Mouse (Mus musculus) midbrain, embryonic 16.5 days (tissue): ENCODE results near the gene Setdb1. TPM values are rescaled to one million over a fixed set of nuclear protein-coding genes. Genes with fewer than 3 reads are reported as not detected.

Experiments
- ATAC-seq: fragments of 200-750 bp; cut with Nextera tagmentation; 2 replicates; pipeline ENCODE4 v1.8.0; 2017; ENCODE audit warnings: moderate TSS enrichment
- H3K27ac ChIP-seq: fragments of 300-500 bp; sonication (generic); 2 replicates; pipeline ENCODE4 v1.5.1; 2014; ENCODE audit warnings: mild to moderate bottlenecking, low read length, mixed read lengths
- H3K27me3 ChIP-seq: fragments of 300-500 bp; sonication (generic); 2 replicates; pipeline ENCODE4 v1.6.1; 2014; ENCODE audit warnings: low read depth, low read length, mixed read lengths; ENCODE audit not compliant: control insufficient read depth, insufficient read depth
- H3K36me3 ChIP-seq: fragments of 300-500 bp; sonication (generic); 2 replicates; pipeline ENCODE4 v1.6.1; 2014; ENCODE audit warnings: mild to moderate bottlenecking, low read length, moderate library complexity, mixed read lengths; ENCODE audit not compliant: control insufficient read depth, insufficient read depth
- H3K4me1 ChIP-seq: fragments of 300-500 bp; sonication (generic); 2 replicates; pipeline ENCODE4 v1.6.1; 2014; ENCODE audit warnings: mild to moderate bottlenecking, low read length, mixed read lengths; ENCODE audit not compliant: control insufficient read depth, insufficient read depth
- H3K4me2 ChIP-seq: fragments of 300-500 bp; sonication (generic); 2 replicates; pipeline ENCODE4 v1.6.1; 2014; ENCODE audit warnings: mild to moderate bottlenecking, low read length, mixed read lengths
- H3K4me3 ChIP-seq: fragments of 300-500 bp; sonication (generic); 2 replicates; pipeline ENCODE4 v1.5.1; 2014; ENCODE audit warnings: low read depth, mild to moderate bottlenecking, low read length, moderate library complexity, mixed read lengths
- H3K9ac ChIP-seq: fragments of 300-500 bp; sonication (generic); 2 replicates; pipeline ENCODE4 v1.6.1; 2014; ENCODE audit warnings: low read depth, low read length, mixed read lengths
- H3K9me3 ChIP-seq: fragments of 300-500 bp; sonication (generic); replicated peaks from 2 replicates; pipeline ENCODE4 v1.6.1; 2014; ENCODE audit warnings: mild to moderate bottlenecking, low read length, mixed read lengths; ENCODE audit not compliant: control insufficient read depth, poor library complexity, severe bottlenecking
- WGBS: fragments of 180-500 bp; shearing (Covaris S2); extraction: QIAGEN DNeasy Blood & Tissue Kit; methylation state at CpG from one replicate; pipeline ENCODE4 v1.1.7; 2014; 5-methylcytosine and 5-hydroxymethylcytosine counted together
- polyA plus RNA-seq: library from polyadenylated mRNA; unstranded; fragments of >200 nt; fragmentation: Nextera tagmentation; extraction: Ambion mirVana; gene quantifications from 2 replicates; pipeline ENCODE4 v1.2.1, GENCODE M21; 2015

Setdb1 gene
- polyA plus RNA-seq, 1 experiment from 2014 or later, result 42.3 TPM

DNA sequence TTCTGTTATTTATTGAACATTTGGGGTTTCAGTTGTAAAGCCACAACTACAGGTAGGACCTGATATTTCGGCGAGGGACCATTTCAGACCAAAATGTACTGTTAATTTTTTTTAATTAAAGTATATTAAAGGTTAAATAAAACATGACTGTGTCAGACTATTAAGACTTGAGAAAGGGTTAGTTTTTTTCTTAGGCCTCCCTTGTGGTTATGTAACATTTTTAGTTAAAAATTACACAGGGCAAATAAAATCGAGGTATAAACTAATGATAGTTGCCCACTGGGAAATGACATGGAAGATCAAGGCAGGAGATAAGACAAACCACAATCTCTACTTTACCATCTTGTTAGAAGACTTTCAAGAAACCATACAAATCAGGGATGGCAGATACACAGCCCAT is 33.6 kb downstream of the Setdb1 start:
- H3K4me2 ChIP-seq, result no peak overlapping the region
- 0 out of 2 replicates have a peak, but pooled peaks cover 5% of the 10 kb centered on the region for H3K4me1 ChIP-seq
- no peaks in the 10 kb centered on the region for H3K9me3 ChIP-seq

DNA sequence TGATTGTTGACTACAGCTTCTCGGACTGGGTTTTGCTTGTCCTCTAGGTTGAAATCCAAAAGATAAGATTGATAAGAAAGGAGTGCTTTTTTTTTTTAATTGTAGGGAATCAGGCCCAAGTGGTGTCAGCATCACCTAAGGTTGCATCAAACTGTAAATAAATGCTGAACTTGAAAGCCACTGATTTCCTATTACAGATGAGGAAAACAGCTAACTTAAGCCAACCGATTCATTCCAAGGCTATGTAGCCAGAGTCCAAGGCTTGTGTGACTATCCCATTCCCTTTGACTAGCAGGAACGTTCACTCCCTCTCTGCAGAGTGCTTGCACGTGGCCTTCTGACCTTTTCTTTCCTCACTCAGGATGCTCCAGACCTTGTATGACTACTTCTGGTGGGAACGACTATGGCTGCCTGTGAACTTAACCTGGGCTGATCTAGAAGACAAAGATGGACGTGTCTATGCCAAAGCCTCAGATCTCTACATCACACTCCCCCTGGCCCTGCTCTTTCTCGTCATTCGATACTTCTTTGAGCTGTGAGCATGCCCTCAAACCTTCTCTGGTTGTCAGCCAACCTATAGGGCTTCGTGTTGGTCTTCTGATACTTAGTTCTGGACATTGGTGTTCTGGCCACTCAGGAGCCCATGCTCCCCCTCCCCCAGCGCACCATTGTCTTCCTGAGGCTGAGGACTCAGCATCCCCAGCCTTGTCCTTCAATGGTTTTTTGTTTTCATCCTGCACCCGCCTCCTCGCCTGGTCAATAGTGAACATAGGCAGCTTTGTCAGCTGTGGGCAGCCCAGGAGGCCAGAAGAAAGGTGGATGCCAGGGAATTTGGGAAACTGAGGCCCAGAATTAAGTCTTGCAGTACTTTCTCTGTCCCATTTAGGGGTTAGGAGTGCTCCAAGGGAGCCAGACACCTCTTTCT is 37.0 kb downstream of the Setdb1 start:
- Histone ChIP-seq H3K4me2 (no peak overlapping the region), H3K27me3 (no peaks in the 10 kb centered on the region), H3K4me3 (no peak overlapping the region), H3K9ac (no peak overlapping the region), H3K9me3 (no peaks in the 10 kb centered on the region), H3K4me1 (peaks cover 20% of the 10 kb centered on the region), H3K36me3 (peaks cover 7% of the 10 kb centered on the region), H3K27ac (no peak overlapping the region)
- ATAC-seq, result no peak
- 70% methylated on average over 12 of the region's 12 CpGs for WGBS

More for the DNA sequence above, 33.6 kb downstream of the Setdb1 start:
- H3K4me3 ChIP-seq, result no peak overlapping the region
- 93% methylated on average over 3 of the region's 3 CpGs for WGBS
- no peak overlapping the region for H3K9ac ChIP-seq
- ATAC-seq, result no peak
- H3K36me3 ChIP-seq, result peaks cover 36% of the 10 kb centered on the region
- H3K27ac ChIP-seq, result no peak overlapping the region
- no peaks in the 10 kb centered on the region for H3K27me3 ChIP-seq

DNA sequence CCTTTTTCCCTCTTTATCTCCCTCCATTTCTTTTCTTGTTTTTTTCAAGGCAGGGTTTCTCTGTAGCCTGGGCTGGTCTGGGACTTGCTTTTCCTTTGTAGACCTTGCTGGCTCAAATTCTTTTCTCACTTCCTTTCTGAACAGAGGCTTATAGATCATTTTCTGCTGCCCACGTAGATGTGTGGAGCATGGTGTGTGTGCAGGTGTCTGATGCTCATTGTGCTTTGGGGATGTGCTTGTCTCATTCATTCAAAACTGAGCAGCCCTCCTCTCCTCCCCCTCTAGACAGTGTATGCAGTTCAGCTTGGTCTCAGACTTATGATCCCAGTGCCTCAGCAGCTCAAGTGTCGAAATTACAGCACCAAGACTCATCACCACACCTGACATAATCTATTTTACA is 37.9 kb downstream of the Setdb1 start:
- Histone ChIP-seq H3K9me3 (no peaks in the 10 kb centered on the region), H3K9ac (no peak overlapping the region), H3K4me2 (no peak overlapping the region), H3K27ac (no peak overlapping the region), H3K27me3 (no peaks in the 10 kb centered on the region), H3K36me3 (peaks cover 4% of the 10 kb centered on the region; the same call in 1 of the 2 replicates), H3K4me1 (peaks cover 20% of the 10 kb centered on the region), H3K4me3 (no peak overlapping the region)
- 68% methylated on average over 2 of the region's 2 CpGs for WGBS
- no peak for ATAC-seq

DNA sequence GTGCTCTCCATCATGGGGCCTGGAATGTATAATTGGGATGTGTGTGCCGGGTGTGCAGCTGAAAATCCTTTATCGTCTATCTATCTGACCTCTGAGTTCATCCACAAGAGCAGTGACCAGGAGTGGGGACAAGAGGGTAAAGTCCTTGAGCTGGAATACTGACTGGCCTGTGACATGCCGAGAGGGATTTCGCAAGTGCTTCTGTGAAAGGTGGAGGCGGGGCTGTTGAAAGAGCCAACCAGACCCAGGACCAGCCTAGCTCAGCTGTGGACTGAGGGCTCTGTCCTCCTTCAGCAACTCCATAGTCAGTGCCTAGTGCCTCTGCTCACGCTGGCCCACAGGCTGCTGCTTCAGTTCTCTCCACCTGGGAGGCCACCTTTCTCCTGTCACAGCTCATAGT is 38.5 kb downstream of the Setdb1 start:
- Histone ChIP-seq H3K27me3 (no peaks in the 10 kb centered on the region), H3K4me3 (no peak overlapping the region), H3K4me1 (peaks cover 20% of the 10 kb centered on the region), H3K9ac (no peak overlapping the region), H3K4me2 (no peak overlapping the region), H3K36me3 (peaks cover 4% of the 10 kb centered on the region; the same call in 1 of the 2 replicates), H3K27ac (no peak overlapping the region), H3K9me3 (no peaks in the 10 kb centered on the region)
- no peak for ATAC-seq
- 40% methylated on average over 6 of the region's 6 CpGs for WGBS

DNA sequence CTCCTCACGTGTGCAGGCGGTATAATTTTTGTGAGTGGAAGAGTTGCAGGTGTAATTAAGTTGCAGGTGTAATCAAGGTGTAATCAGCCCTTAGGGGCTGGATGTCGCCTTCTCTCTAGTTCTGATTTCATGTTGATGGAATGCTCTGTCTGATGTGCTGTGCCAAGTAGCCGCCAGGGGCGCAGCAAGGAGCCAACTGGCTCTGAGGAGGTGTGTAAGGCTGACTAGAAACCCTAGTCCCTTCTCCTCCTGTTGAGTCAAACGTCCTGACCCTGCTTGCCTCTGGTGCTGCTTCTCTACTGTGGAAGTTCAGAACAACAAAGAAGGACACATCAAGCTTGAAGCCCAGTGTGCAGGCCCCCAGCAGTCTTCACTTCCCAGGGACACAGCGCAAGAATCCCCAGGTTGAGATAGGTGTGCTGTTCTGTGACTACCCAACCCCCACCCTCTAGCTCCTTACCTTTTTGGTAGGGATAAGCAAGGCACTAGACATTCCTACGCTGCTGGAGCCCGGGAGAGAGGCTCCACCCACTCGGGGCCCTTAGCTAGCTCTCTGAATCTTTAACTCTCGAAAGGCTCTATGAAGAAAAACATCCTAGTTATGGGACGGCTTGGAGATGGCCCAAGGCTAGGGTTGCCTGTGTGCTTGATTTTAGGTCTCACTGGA is 39.5 kb downstream of the Setdb1 start:
- Histone ChIP-seq H3K4me3 (no peak overlapping the region), H3K27me3 (no peaks in the 10 kb centered on the region), H3K9ac (0 out of 2 replicates have a peak overlapping the region, but pooled peaks have one; percentile 5), H3K27ac (no peak overlapping the region), H3K4me1 (peaks cover 20% of the 10 kb centered on the region), H3K4me2 (peak overlapping the region; percentile 14; the same call in 1 of the 2 replicates), H3K9me3 (no peaks in the 10 kb centered on the region), H3K36me3 (no peaks in the 10 kb centered on the region)
- WGBS, result 20% methylated on average over 12 of the region's 12 CpGs
- ATAC-seq, result no peak

DNA sequence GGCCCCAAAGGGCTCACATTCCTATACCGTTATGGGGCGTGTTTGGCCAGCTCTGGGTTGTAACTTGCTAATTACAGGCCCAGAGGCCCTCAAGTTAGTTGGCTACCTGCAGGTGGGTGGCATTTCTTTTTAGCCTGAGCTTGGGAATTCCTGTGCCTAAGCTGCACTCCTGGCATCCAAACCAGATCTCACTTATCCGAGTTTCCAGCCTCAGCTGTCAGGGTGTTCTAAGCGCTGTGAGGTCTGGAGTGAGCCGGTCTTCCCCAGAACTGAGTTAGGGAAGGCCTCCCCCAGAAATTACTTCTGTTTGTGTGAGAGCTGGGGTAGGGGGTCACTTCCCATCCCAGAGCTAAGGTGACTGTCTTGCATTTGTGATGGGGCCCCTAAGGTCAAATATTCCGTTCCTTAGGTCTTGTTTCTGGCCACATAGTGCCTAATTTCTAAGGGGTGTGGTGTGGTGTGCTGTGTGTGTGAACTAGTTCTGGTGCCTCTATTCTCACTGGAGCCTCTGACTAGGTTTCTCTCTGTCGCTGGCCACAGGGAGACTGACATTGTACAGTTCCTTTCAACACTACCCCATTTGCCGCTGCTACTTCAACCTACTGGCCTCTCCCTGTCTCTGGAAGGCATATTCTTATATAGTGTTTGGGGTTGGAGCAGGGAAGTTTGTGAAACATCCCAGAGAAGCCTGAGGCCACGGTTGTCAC is 41.0 kb downstream of the Setdb1 start:
- Histone ChIP-seq H3K9ac (peak overlapping the region; percentile 90), H3K27ac (peak overlapping the region; percentile 86), H3K36me3 (no peaks in the 10 kb centered on the region), H3K4me2 (peak overlapping the region; percentile 73), H3K4me1 (peaks cover 20% of the 10 kb centered on the region), H3K9me3 (no peaks in the 10 kb centered on the region), H3K4me3 (peak overlapping the region; percentile 63), H3K27me3 (no peaks in the 10 kb centered on the region)
- WGBS, result 13% methylated on average over 9 of the region's 9 CpGs
- ATAC-seq, result peak; percentile 0; the same call in 1 of the 2 replicates

DNA sequence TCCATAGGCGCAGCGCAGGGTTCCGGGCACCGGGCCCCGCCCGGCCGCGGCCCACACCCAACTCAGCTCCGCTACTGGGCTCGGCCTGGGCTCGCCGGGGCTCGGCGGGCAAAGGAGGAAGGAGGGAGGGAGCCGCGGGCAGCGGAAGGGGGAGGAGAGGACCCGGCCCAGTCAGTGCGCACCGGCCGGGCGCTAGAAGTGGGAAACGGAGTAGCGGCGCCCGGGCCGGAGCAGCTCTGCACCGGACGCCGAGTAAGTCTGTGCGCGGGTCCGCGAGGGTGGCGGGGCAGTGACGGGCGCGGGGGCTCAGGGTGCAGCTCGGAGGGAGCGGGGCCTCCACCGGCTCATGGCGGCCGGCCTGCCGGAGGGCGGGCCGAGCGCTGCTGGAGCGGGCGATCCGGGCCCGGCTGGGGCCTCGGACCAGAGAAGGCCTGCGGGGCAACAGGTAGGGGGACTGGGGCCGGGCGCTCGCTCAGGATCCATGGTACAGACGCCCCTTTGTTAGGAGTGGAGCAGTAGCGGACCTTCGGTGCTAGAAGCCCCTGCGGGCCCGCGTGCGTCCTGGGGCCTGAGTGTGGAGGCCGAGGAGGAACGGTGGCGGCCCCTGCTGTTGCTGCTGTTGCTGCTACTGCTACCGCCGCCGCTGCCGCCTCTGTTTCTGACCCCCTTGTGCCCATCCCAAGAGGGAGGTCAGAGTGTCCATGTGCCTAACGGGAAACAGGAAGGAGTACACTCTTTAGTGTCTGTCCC is 41.7 kb downstream of the Setdb1 start:
- Histone ChIP-seq H3K4me1 (peaks cover 20% of the 10 kb centered on the region), H3K4me3 (peak overlapping the region; percentile 63), H3K9me3 (no peaks in the 10 kb centered on the region), H3K4me2 (peak overlapping the region; percentile 73), H3K27me3 (no peaks in the 10 kb centered on the region), H3K27ac (peak overlapping the region; percentile 86), H3K9ac (peak overlapping the region; percentile 90), H3K36me3 (no peaks in the 10 kb centered on the region)
- peak; percentile 91 for ATAC-seq
- WGBS, result under 1% methylated on average over 47 of the region's 71 CpGs

DNA sequence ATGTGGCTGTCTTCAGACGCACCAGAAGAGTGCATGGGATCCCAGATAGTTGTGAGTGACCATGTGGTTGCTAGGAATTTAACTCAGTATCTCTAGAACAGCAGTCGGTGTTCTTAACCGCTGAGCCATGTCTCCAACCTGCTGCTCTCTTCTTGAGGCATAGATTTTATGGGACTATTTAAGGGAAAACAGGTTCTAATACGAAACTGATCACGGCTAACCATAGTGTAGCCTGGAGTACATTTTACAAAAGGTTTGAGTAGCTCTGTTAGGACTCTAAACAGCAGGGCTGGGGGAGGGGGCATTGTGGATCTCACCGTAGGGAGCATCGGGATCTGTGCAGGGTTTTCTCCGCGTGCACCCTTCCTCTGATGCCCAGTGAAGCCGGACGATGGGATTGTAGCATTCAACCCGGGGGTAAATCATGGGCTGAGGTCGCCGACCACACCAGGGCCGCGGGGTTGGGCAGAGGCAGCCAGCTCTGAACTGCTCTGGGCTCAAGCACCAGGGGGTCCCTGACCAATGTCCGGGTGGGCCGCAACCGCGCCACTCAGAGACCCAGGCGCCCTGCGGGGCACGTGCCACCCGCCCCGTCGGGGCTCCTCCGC is 42.4 kb downstream of the Setdb1 start, which contains the start of gene Cers2:
Gene Cers2 (plus strand): TSS at position 306 of the 608 bp plus-strand sequence.
- Histone ChIP-seq H3K9me3 (no peaks in the 10 kb centered on the region), H3K27me3 (no peaks in the 10 kb centered on the region), H3K4me2 (peak within 1 kb of the TSS; percentile 73), H3K27ac (peak within 1 kb of the TSS; percentile 86), H3K36me3 (no peaks in the 10 kb centered on the region), H3K4me1 (peaks cover 20% of the 10 kb centered on the region), H3K4me3 (peak within 1 kb of the TSS; percentile 63), H3K9ac (peak within 1 kb of the TSS; percentile 90)
- ATAC-seq, result peak; percentile 33
- WGBS, result 2% methylated on average over 17 of the region's 27 CpGs
